Mouse (Mus musculus): ENCODE data around the gene Mboat2. TPM values are rescaled to one million over a fixed set of nuclear protein-coding genes. Genes with fewer than 3 reads are reported as not detected.
A peak's percentile ranks its signal among the peaks of the same experiment; 100 is the strongest.

The Mboat2 gene
- total RNA-seq (2021), result 10 to 100 TPM; 68.9 to 84.2 TPM

GRCm38 (mm10) chr12:24830766-24831152, at the start of gene Mboat2:
TSS of gene Mboat2 (plus strand) at chr12:24830879.
- intact Hi-C loops (cut with DNase I), result loop anchor here (1.0 to 10.0 kb wide), 2 partner anchors 42 to 114 kb away; no protein-coding TSS in a partner anchor
- DNase-seq (ENCODE audit: low spot score in 2 of 2), result peak; percentile 46 to 59

DNA sequence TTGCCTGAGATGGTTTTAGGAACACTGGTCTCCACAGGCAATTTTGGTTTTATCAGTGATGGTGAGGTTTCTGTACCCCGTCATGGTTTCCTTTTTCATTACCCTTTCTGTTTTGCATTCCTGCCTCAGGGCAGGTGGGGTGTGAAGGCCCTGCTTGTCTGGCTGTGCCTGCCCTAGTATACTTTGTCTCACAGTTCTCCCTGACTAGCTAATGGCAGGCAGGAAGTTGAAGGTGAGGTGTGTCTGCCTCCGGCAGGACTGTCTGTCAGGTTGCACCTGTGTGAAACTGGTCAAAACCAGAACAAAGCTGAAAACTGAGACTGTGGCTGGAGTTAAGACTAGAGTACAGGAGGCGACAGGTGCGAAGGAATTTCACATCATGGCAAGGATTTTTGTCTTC, 46.9 kb upstream of the Mboat2 start:
- intact Hi-C loops (cut with DNase I), result no loop called here
- DNase-seq (ENCODE audit: low spot score in 2 of 2), result no peak

DNA sequence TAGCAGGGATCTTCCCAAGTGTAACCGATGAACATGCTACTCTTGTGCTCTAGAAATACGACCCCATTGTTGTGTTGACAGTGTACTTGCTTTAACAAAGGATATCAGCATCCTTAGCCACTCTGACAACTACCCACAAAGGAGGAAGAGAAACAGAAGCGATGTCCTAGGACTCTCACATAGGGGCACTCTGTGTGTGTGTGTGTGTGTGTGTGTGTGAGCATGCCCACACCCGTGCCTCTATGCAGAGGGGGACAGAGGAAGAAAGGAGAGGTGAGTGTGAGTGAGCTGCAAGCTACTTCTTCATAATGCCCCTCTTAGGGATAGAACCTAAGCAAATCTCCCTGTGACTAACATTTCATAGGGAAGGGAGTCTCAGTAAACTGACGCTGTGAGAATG, 44.8 kb upstream of the Mboat2 start:
- no peak for DNase-seq (ENCODE audit: low spot score in 2 of 2)
- intact Hi-C loops (cut with DNase I), result no loop called here

- no peak for DNase-seq (ENCODE audit: low spot score in 2 of 2)
- intact Hi-C loops (cut with DNase I), result no loop called here
Observed at GRCm38 (mm10) chr12:24786316-24786715, 44.4 kb upstream of the Mboat2 start.

- DNase-seq (ENCODE audit: low spot score in 2 of 2), result no peak
- intact Hi-C loops (cut with DNase I), result no loop called here
Observed at GRCm38 (mm10) chr12:24789659-24790058, 41.0 kb upstream of the Mboat2 start.

- intact Hi-C loops (cut with DNase I), result no loop called here
- no peak for DNase-seq (ENCODE audit: low spot score in 2 of 2)
Observed at GRCm38 (mm10) chr12:24811230-24811629, 19.4 kb upstream of the Mboat2 start.

DNA sequence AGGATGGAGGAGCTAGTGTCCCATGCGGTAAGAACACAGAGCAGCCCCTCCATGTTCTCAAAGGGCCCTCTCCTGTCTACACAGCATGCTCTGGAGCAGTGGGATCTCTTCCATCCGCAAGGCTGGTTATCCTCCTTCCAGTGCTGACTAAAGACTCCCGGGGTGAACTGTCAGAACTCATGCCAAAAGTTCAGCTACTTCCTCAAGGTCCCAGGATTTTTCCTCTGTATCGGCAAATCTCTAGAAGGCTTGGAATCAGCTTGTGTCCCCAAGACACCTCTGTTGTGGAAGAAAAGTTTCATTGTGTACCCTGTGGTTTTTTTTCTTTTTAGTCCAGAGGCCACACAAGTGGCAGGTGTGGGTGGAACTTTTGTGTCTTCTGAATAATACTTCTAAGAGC, 18.8 kb upstream of the Mboat2 start:
- DNase-seq (ENCODE audit: low spot score in 2 of 2), result no peak
- intact Hi-C loops (cut with DNase I), result no loop called here

- DNase-seq (ENCODE audit: low spot score in 2 of 2), result no peak
- intact Hi-C loops (cut with DNase I), result no loop called here
Observed at GRCm38 (mm10) chr12:24822831-24823230, 7.8 kb upstream of the Mboat2 start.

DNA sequence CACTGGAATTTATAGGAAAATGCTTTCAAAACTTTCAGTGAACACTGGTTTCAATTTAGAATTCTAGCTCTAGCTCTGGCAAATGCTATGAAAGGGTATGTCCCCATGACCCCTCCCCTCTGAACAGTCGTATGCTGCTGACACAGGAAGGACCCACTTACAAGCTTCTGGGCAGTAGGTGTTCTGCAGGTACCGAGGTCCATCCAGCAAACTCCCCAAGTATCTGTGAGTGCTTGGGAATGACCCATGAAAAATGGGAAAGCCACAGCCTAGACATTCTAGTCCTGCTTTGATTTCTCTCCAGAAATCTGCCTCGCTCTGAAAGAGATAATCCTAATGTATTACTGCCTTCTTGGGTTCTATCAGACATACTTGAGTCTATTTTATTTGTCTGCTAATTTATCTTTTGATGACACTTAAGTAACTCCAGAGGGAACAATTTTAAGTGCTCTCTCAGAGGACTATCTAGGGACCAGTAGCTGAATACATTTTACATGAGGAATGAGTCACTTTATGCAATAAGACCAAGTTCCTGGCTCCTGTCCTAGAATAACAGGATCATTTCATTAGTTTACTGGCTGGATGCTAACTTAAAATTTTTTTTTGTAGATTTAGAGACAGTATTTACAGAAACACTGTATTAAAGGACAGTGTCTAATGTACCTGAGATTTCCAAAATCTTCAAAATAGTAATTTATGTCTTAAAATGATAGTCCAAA, 6.9 kb upstream of the Mboat2 start:
- no peak for DNase-seq (ENCODE audit: low spot score in 2 of 2)
- intact Hi-C loops (cut with DNase I), result no loop called here

DNA sequence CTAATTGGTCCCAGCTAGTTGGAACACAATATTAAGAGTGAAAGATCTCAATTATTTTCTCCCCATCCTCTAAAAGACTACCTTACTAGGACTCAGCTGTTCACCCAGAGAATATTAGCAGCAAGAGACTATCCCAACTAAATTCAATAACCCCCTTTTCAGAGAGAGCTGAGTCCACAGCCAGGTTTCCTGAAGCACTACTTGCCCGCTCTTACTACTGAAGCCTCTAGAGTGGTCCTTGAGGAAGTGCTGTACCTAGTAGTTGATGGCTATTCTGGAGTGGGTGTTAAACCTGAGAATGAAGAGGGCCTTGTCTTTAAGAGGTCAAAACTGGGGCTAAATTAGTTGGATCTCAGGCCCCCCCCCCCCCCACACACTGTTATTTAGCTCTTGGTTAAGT, 593 bp upstream of the Mboat2 start:
- intact Hi-C loops (cut with DNase I), result loop anchor here (10.0 kb wide), 1 partner anchor 115 kb away; no protein-coding TSS in a partner anchor
- no peak for DNase-seq (ENCODE audit: low spot score in 2 of 2)

- intact Hi-C loops (cut with DNase I), result loop anchor here (1.0 to 10.0 kb wide), 2 partner anchors 41 to 113 kb away; no protein-coding TSS in a partner anchor
- peak; percentile 90 to 92 for DNase-seq (ENCODE audit: low spot score in 2 of 2)
Observed at GRCm38 (mm10) chr12:24831153-24831963, 679 bp downstream of the Mboat2 start.

- no peak for DNase-seq (ENCODE audit: low spot score in 2 of 2)
- intact Hi-C loops (cut with DNase I), result loop anchor here (1.0 to 10.0 kb wide), 2 partner anchors 40 to 113 kb away; no protein-coding TSS in a partner anchor
Observed at GRCm38 (mm10) chr12:24831964-24832427, 1.3 kb downstream of the Mboat2 start.

- no peak for DNase-seq (ENCODE audit: low spot score in 2 of 2)
- intact Hi-C loops (cut with DNase I), result loop anchor here (10.0 kb wide), 1 partner anchor 112 kb away; no protein-coding TSS in a partner anchor
Observed at GRCm38 (mm10) chr12:24832438-24832837, 1.8 kb downstream of the Mboat2 start.

GRCm38 (mm10) chr12:24837947-24838346, 7.3 kb downstream of the Mboat2 start:
- no peak for DNase-seq (ENCODE audit: low spot score in 2 of 2)
- intact Hi-C loops (cut with DNase I), result loop anchor here (10.0 kb wide), 1 partner anchor 107 kb away; no protein-coding TSS in a partner anchor

- intact Hi-C loops (cut with DNase I), result no loop called here
- no peak for DNase-seq (ENCODE audit: low spot score in 2 of 2)
Observed at GRCm38 (mm10) chr12:24841115-24841879, 10.6 kb downstream of the Mboat2 start.

GRCm38 (mm10) chr12:24842299-24842910, 11.7 kb downstream of the Mboat2 start:
- intact Hi-C loops (cut with DNase I), result no loop called here
- DNase-seq (ENCODE audit: low spot score in 2 of 2), result no peak

DNA sequence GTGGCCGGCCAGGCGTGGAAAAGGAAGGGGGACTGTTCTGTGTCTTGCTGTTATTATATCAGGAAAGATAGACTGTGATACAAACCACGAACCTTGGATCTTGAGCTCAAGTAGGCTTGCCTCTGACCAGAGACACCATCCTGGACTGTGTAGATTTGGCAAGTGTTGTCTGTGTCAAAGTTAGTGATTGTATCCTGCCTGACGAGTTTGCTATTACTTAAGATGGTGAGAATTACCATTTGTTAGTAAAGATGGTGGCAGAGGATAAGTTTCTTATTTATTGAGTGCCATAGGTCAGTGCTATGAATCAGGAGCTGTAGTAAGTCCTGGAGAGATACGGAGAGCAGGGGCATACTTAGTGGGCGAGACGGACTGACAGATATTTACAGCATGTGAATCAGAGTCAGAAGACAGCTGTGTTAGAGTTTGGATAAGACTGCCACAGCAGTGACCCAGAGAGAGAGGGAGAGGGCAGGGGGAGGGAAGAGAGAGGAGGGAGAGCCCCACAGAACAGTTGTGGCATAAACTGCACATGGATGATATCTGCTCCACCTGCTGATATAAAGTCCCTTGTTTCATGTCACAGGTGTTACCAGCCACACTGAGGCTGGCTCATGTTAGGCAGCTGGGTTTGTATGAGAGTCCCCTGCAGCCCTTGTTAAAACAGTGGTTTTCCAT, 12.9 kb downstream of the Mboat2 start:
- DNase-seq (ENCODE audit: low spot score in 2 of 2), result no peak
- intact Hi-C loops (cut with DNase I), result no loop called here

- no peak for DNase-seq (ENCODE audit: low spot score in 2 of 2)
- intact Hi-C loops (cut with DNase I), result no loop called here
Observed at GRCm38 (mm10) chr12:24845344-24845743, 14.7 kb downstream of the Mboat2 start.

DNA sequence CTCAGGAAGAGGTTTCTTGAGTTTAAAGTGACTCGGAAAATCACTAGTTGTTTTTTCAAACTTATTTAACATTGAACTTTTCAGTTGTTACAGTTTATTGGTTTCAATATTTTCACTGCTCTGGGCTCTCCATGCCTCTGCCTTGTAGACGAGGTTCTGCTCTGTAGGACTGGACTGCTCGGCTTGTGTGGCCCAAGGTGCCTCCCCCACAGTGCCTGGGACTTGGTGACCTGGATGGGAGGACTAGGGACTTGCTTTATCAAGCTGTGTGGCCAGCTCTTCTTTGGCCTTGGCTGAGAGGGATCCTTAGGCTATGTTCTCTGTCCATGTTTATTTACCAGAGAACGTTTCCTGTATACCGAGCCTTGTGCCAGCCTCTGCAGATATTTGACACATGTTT, 17.4 kb downstream of the Mboat2 start:
- intact Hi-C loops (cut with DNase I), result no loop called here
- DNase-seq (ENCODE audit: low spot score in 2 of 2), result no peak

Data from left cerebral cortex, postnatal 25 days (tissue).